ENCODE assay signal across 9 mouse cellular contexts in the genomic region with DNA sequence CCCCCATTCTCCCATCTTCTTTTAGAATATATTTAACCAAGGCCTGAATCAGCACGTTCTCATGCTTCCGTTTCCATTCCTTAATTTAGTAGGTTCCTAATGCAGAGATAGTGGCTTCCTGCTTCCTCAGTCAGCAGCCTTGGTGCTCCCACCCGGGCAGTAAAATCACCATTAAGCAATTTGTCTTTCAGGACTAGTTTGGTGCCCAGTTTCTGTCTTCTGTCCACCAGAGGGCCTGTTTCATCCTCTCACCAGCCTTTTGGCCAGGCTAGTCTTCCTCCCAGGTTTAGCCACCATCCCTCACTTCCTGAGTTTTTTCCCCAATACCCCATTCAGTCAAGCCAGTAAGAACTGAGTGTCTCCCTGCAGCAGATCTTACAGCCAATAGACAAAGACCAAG.
DNase-seq lines count a peak whose midpoint lies in the region; ATAC-seq and TF ChIP-seq lines count a peak whose summit lies in the region.
"Had no signal": no experiment of that assay in that cellular context is flagged by ENCODE, and none has a peak within 500 bp of the region (broad histone marks: within the 10 kb centered on the region; RNA-seq: fewer than 3 reads in every experiment).

No protein-coding gene starts in this region.

- H3K9ac ChIP-seq in lung, postnatal 0 days (replicated peaks; ENCODE audit: low read depth): no peak overlapping the region
- H3K9ac ChIP-seq in forebrain, embryonic 14.5 days (ENCODE audit: low read length): no peak overlapping the region
- H3K9ac ChIP-seq: limb, embryonic 13.5 days had no signal

- 51% methylated on average over 3 of the region's 3 CpGs for WGBS in lung, postnatal 0 days
- 86% methylated on average over 3 of the region's 3 CpGs for WGBS in forebrain, embryonic 14.5 days

- peak; percentile 45 for TF ChIP-seq CTCF in left cerebral cortex, adult 2 months (IDR thresholded peaks at IDR 0.05)
- TF ChIP-seq CTCF in lung, postnatal 0 days (IDR thresholded peaks at IDR 0.05): peak; percentile 58

- no peaks in the 10 kb centered on the region for H3K9me3 ChIP-seq in lung, postnatal 0 days (ENCODE audit: low read length)
- H3K9me3 ChIP-seq in forebrain, embryonic 14.5 days (replicated peaks; ENCODE audit: control insufficient read depth, low read length): no peaks in the 10 kb centered on the region
- H3K9me3 ChIP-seq: limb, embryonic 13.5 days had no signal

- no peak overlapping the region for H3K4me3 ChIP-seq in left cerebral cortex, adult 2 months
- H3K4me3 ChIP-seq in lung, postnatal 0 days (ENCODE audit: low read depth, low read length): no peak overlapping the region
- H3K4me3 ChIP-seq in forebrain, embryonic 14.5 days (ENCODE audit: low read depth, low read length): no peak overlapping the region
- H3K4me3 ChIP-seq: limb, embryonic 13.5 days had no signal

- no peak for ATAC-seq in lung, postnatal 0 days
- ATAC-seq in forebrain, embryonic 14.5 days: no peak

- H3K27ac ChIP-seq in left cerebral cortex, adult 2 months: no peak overlapping the region
- no peak overlapping the region for H3K27ac ChIP-seq in lung, postnatal 0 days (ENCODE audit: low read length)
- no peak overlapping the region for H3K27ac ChIP-seq in forebrain, embryonic 14.5 days (ENCODE audit: low read depth, low read length)
- H3K27ac ChIP-seq: limb, embryonic 13.5 days had no signal

- no peak overlapping the region for H3K4me2 ChIP-seq in lung, postnatal 0 days (replicated peaks; ENCODE audit: low read depth, low read length)
- no peak overlapping the region for H3K4me2 ChIP-seq in forebrain, embryonic 14.5 days (ENCODE audit: low read length)
- H3K4me2 ChIP-seq: limb, embryonic 13.5 days had no signal

- peak; percentile 47 to 48 for DNase-seq in cerebellum, postnatal 14 days
- DNase-seq in cerebellum, adult 8-10 months: no peak
- no peak for DNase-seq in left cerebral cortex, adult 2 months (ENCODE audit: extremely low spot score in 1 of 2, low spot score in 2 of 2)
- DNase-seq in left cerebral cortex, adult 9 months (ENCODE audit: low spot score in 2 of 2): no peak
- peak; percentile 23 for DNase-seq in heart, postnatal 4 days
- peak; percentile 42 for DNase-seq in lung, postnatal 0 days (ENCODE audit: low spot score)
- no peak for DNase-seq in gastrocnemius, postnatal 36 days
- DNase-seq in forebrain, embryonic 14.5 days (ENCODE audit: low spot score): no peak

- no peaks in the 10 kb centered on the region for H3K4me1 ChIP-seq in lung, postnatal 0 days (ENCODE audit: insufficient read depth, low read depth, low read length)
- no peaks in the 10 kb centered on the region for H3K4me1 ChIP-seq in forebrain, embryonic 14.5 days (ENCODE audit: control insufficient read depth, insufficient read depth, low read length)

- no peak for TF ChIP-seq EP300 in lung, postnatal 0 days (IDR thresholded peaks at IDR 0.05)

- intact Hi-C loops in left cerebral cortex, adult 2 months (cut with DNase I): no loop called here
- intact Hi-C loops in gastrocnemius, postnatal 36 days (cut with DNase I): loop anchor here (2.0 to 5.0 kb wide), 2 partner anchors 295 to 304 kb away; no protein-coding TSS in a partner anchor

- no peaks in the 10 kb centered on the region for H3K36me3 ChIP-seq in lung, postnatal 0 days (ENCODE audit: insufficient read depth, low read length)
- no peaks in the 10 kb centered on the region for H3K36me3 ChIP-seq in forebrain, embryonic 14.5 days (ENCODE audit: control insufficient read depth, insufficient read depth, low read length)
- H3K36me3 ChIP-seq: limb, embryonic 13.5 days had no signal

- H3K27me3 ChIP-seq in lung, postnatal 0 days (replicated peaks; ENCODE audit: insufficient read depth, low read length): no peaks in the 10 kb centered on the region
- no peaks in the 10 kb centered on the region for H3K27me3 ChIP-seq in forebrain, embryonic 14.5 days (replicated peaks; ENCODE audit: control insufficient read depth, insufficient read depth, low read length)
- H3K27me3 ChIP-seq: limb, embryonic 13.5 days had no signal

Comparison
In these comparisons a context has a peak if more than half of its experiments do, and no peak if none do; other contexts are left out.
1. DNase-seq: peak in cerebellum, postnatal 14 days (2 of 2), heart, postnatal 4 days (single experiment) and lung, postnatal 0 days (single experiment); none in cerebellum, adult 8-10 months (single experiment), left cerebral cortex, adult 2 months (0 of 2), left cerebral cortex, adult 9 months (0 of 2), gastrocnemius, postnatal 36 days (0 of 2) and forebrain, embryonic 14.5 days (single experiment).